Mouse (Mus musculus): ENCODE data around the gene Pdk1.

- TF ChIP-seq CTCF (IDR thresholded peaks at IDR 0.05; ENCODE audit: low read depth, low read length) (no peak), POLR2A (IDR thresholded peaks at IDR 0.05; ENCODE audit: borderline replicate concordance, low read depth, low read length) (no peak)
Measured at GRCm38 (mm10) chr2:71835556-71835955, 37.5 kb upstream of the Pdk1 start.

Data from bone marrow macrophage, adult 2 months (primary cell).